Mouse (Mus musculus): Measurements from ENCODE around the gene Abcc4. TPM values are rescaled to one million over a fixed set of nuclear protein-coding genes. Genes with fewer than 3 reads are reported as not detected.
"Not testable (repeated sequence)": the region's sequence is repeated elsewhere in the genome, so short reads cannot be mapped to it uniquely, and the experiment has no call there.

The Abcc4 gene
- polyA plus RNA-seq, 1 experiment from 2014 or later: 4.7 TPM

- 55% methylated on average over 5 of the region's 5 CpGs for WGBS
- Histone ChIP-seq H3K9ac (no peak overlapping the region), H3K36me3 (no peaks in the 10 kb centered on the region), H3K4me3 (no peak overlapping the region), H3K27ac (replicated peaks) (no peak overlapping the region), H3K27me3 (no peaks in the 10 kb centered on the region), H3K9me3 (no peaks in the 10 kb centered on the region), H3K4me2 (no peak overlapping the region), H3K4me1 (replicated peaks) (peaks cover 13% of the 10 kb centered on the region)
- no peak for ATAC-seq (ENCODE audit: low read depth)
Measured at GRCm38 (mm10) chr14:118552390-118552789, 153.6 kb downstream of the Abcc4 start.

- Histone ChIP-seq H3K4me3 (0 out of 2 replicates have a peak overlapping the region, but pooled peaks have one; percentile 6), H3K27ac (replicated peaks) (no peak overlapping the region)
- peak; percentile 40; the same call in 1 of the 2 replicates for ATAC-seq (ENCODE audit: low read depth)
Measured at GRCm38 (mm10) chr14:118551725-118552285, 154.2 kb downstream of the Abcc4 start.

GRCm38 (mm10) chr14:118551061-118551724, 154.8 kb downstream of the Abcc4 start:
- Histone ChIP-seq H3K4me3 (no peak overlapping the region), H3K27ac (replicated peaks) (no peak overlapping the region), H3K27me3 (no peaks in the 10 kb centered on the region), H3K4me1 (replicated peaks) (peaks cover 13% of the 10 kb centered on the region), H3K9me3 (no peaks in the 10 kb centered on the region), H3K4me2 (peak overlapping the region; percentile 44), H3K36me3 (no peaks in the 10 kb centered on the region), H3K9ac (peak overlapping the region; percentile 31; the same call in 1 of the 2 replicates)
- WGBS: 55% methylated on average over 18 of the region's 18 CpGs
- ATAC-seq (ENCODE audit: low read depth): no peak

More at GRCm38 (mm10) chr14:118551725-118552285, 154.2 kb downstream of the Abcc4 start:
- Histone ChIP-seq H3K4me1 (replicated peaks) (peaks cover 13% of the 10 kb centered on the region), H3K27me3 (no peaks in the 10 kb centered on the region), H3K36me3 (no peaks in the 10 kb centered on the region), H3K9me3 (no peaks in the 10 kb centered on the region), H3K4me2 (peak overlapping the region; percentile 44), H3K9ac (peak overlapping the region; percentile 31; the same call in 1 of the 2 replicates)
- 21% methylated on average over 24 of the region's 24 CpGs for WGBS

GRCm38 (mm10) chr14:118544493-118544892, 161.5 kb downstream of the Abcc4 start:
- no peaks in the 10 kb centered on the region for H3K9me3 ChIP-seq
- H3K4me3 ChIP-seq: no peak overlapping the region
- H3K27me3 ChIP-seq: no peaks in the 10 kb centered on the region
- H3K36me3 ChIP-seq: no peaks in the 10 kb centered on the region
- ATAC-seq (ENCODE audit: low read depth): no peak
- peaks cover 5% of the 10 kb centered on the region for H3K4me1 ChIP-seq (replicated peaks)
- 93% methylated on average over 6 of the region's 6 CpGs for WGBS
- H3K4me2 ChIP-seq: no peak overlapping the region
- H3K27ac ChIP-seq (replicated peaks): no peak overlapping the region
- H3K9ac ChIP-seq: no peak overlapping the region

GRCm38 (mm10) chr14:118542947-118543346, 163.1 kb downstream of the Abcc4 start:
- 34% methylated on average over 9 of the region's 9 CpGs for WGBS
- no peak overlapping the region for H3K27ac ChIP-seq (replicated peaks)
- no peaks in the 10 kb centered on the region for H3K9me3 ChIP-seq
- no peaks in the 10 kb centered on the region for H3K27me3 ChIP-seq
- peaks cover 5% of the 10 kb centered on the region for H3K4me1 ChIP-seq (replicated peaks)
- H3K4me2 ChIP-seq: no peak overlapping the region
- no peak for ATAC-seq (ENCODE audit: low read depth)
- no peak overlapping the region for H3K4me3 ChIP-seq
- H3K9ac ChIP-seq: no peak overlapping the region
- H3K36me3 ChIP-seq: no peaks in the 10 kb centered on the region

- Histone ChIP-seq H3K36me3 (no peaks in the 10 kb centered on the region), H3K4me1 (replicated peaks) (no peaks in the 10 kb centered on the region), H3K4me2 (no peak overlapping the region), H3K9me3 (no peaks in the 10 kb centered on the region), H3K4me3 (no peak overlapping the region), H3K9ac (no peak overlapping the region), H3K27me3 (no peaks in the 10 kb centered on the region), H3K27ac (replicated peaks) (no peak overlapping the region)
- WGBS: 90% methylated on average over 3 of the region's 3 CpGs
- ATAC-seq (ENCODE audit: low read depth): no peak
Measured at GRCm38 (mm10) chr14:118531539-118531938, 174.5 kb downstream of the Abcc4 start.

- ATAC-seq (ENCODE audit: low read depth): no peak
- Histone ChIP-seq H3K4me3 (no peak overlapping the region), H3K9ac (no peak overlapping the region), H3K9me3 (no peaks in the 10 kb centered on the region), H3K36me3 (no peaks in the 10 kb centered on the region), H3K4me1 (replicated peaks) (peaks cover 5% of the 10 kb centered on the region; the same call in 1 of the 2 replicates), H3K27me3 (no peaks in the 10 kb centered on the region), H3K27ac (replicated peaks) (no peak overlapping the region), H3K4me2 (no peak overlapping the region)
- WGBS: 60% methylated on average over 9 of the region's 9 CpGs
Measured at GRCm38 (mm10) chr14:118514280-118515031, 191.6 kb downstream of the Abcc4 start.

GRCm38 (mm10) chr14:118511715-118512114, 194.3 kb downstream of the Abcc4 start:
- not testable (repeated sequence) for H3K9ac ChIP-seq; ATAC-seq (ENCODE audit: low read depth); H3K4me2 ChIP-seq; H3K4me3 ChIP-seq; H3K27ac ChIP-seq (replicated peaks); H3K9me3 ChIP-seq; H3K36me3 ChIP-seq; H3K27me3 ChIP-seq
- WGBS: 97% methylated on average over 6 of the region's 6 CpGs
- peaks cover 10% of the 10 kb centered on the region for H3K4me1 ChIP-seq (replicated peaks)

- WGBS: 47% methylated on average over 2 of the region's 2 CpGs
- H3K9me3 ChIP-seq: no peaks in the 10 kb centered on the region
- no peaks in the 10 kb centered on the region for H3K36me3 ChIP-seq
- no peak overlapping the region for H3K27ac ChIP-seq (replicated peaks)
- H3K9ac ChIP-seq: no peak overlapping the region
- peaks cover 19% of the 10 kb centered on the region for H3K4me1 ChIP-seq (replicated peaks)
- ATAC-seq (ENCODE audit: low read depth): no peak
- H3K27me3 ChIP-seq: no peaks in the 10 kb centered on the region
- no peak overlapping the region for H3K4me2 ChIP-seq
- no peak overlapping the region for H3K4me3 ChIP-seq
Measured at GRCm38 (mm10) chr14:118510793-118511192, 195.2 kb downstream of the Abcc4 start.

GRCm38 (mm10) chr14:118510216-118510615, 195.8 kb downstream of the Abcc4 start:
- Histone ChIP-seq H3K4me3 (no peak overlapping the region), H3K36me3 (no peaks in the 10 kb centered on the region), H3K27me3 (no peaks in the 10 kb centered on the region), H3K4me2 (no peak overlapping the region), H3K9ac (no peak overlapping the region), H3K27ac (replicated peaks) (no peak overlapping the region), H3K4me1 (replicated peaks) (peaks cover 19% of the 10 kb centered on the region), H3K9me3 (no peaks in the 10 kb centered on the region)
- no peak for ATAC-seq (ENCODE audit: low read depth)
- 83% methylated on average over 5 of the region's 5 CpGs for WGBS

GRCm38 (mm10) chr14:118507829-118508228, 198.2 kb downstream of the Abcc4 start:
- H3K27me3 ChIP-seq: no peaks in the 10 kb centered on the region
- WGBS: 89% methylated on average over 14 of the region's 14 CpGs
- no peaks in the 10 kb centered on the region for H3K36me3 ChIP-seq
- no peaks in the 10 kb centered on the region for H3K9me3 ChIP-seq
- no peak overlapping the region for H3K27ac ChIP-seq (replicated peaks)
- H3K4me3 ChIP-seq: no peak overlapping the region
- no peak for ATAC-seq (ENCODE audit: low read depth)
- no peak overlapping the region for H3K9ac ChIP-seq
- peaks cover 19% of the 10 kb centered on the region for H3K4me1 ChIP-seq (replicated peaks)
- H3K4me2 ChIP-seq: no peak overlapping the region

- peaks cover 14% of the 10 kb centered on the region for H3K4me1 ChIP-seq (replicated peaks)
- 41% methylated on average over 14 of the region's 14 CpGs for WGBS
Measured at GRCm38 (mm10) chr14:118506591-118507146, 199.3 kb downstream of the Abcc4 start.

More at GRCm38 (mm10) chr14:118506591-118507146, 199.3 kb downstream of the Abcc4 start:
- Histone ChIP-seq H3K36me3 (no peaks in the 10 kb centered on the region), H3K4me2 (peak overlapping the region; percentile 33), H3K27ac (replicated peaks) (0 out of 2 replicates have a peak overlapping the region, but pooled peaks have one; percentile 13), H3K9ac (no peak overlapping the region), H3K27me3 (no peaks in the 10 kb centered on the region), H3K9me3 (no peaks in the 10 kb centered on the region), H3K4me3 (no peak overlapping the region)
- ATAC-seq (ENCODE audit: low read depth): peak; percentile 70
